9 mouse cellular contexts compared by ENCODE assay signal in the genomic region with DNA sequence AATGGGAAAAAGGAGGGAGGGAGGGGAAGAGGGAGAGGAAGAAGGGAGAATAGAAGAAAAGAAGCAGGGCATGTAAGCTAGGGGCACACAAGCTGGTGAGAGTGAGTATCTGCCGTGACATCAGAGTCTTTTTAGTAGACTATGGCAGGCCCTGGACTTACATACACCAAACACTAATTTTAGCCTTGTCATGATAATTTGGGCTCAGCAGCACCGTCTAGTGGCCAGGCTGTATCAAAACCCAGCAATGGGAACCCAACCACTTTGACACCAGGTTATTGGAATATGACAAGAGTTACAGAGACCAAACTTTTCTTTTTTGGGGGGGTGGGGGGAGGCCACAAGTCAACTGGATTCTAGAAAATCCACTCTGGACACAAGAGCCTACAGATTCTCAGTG. TPM values are rescaled to one million over a fixed set of nuclear protein-coding genes. Genes with fewer than 3 reads are reported as not detected.
A peak's percentile ranks its signal among the peaks of the same experiment; 100 is the strongest.
DNase-seq lines count a peak whose midpoint lies in the region; ATAC-seq and TF ChIP-seq lines count a peak whose summit lies in the region.
"Had no signal": no experiment of that assay in that cellular context is flagged by ENCODE, and none has a peak within 500 bp of the region (broad histone marks: within the 10 kb centered on the region; RNA-seq: fewer than 3 reads in every experiment).

No protein-coding gene starts in this region.

- TF ChIP-seq CTCF in CH12.LX (conservative IDR thresholded peaks at IDR 0.05 in 1 of 2, IDR thresholded peaks at IDR 0.05 in 1 of 2; ENCODE audit: low read depth in 2 of 2, low read length in 2 of 2), result peak; percentile 96 to 99

- WGBS in embryonic facial prominence, embryonic 11.5 days, result 46% methylated on average over 2 of the region's 2 CpGs
- WGBS in forebrain, embryonic 12.5 days, result 40% methylated on average over 2 of the region's 2 CpGs

- TF ChIP-seq POLR2A in CH12.LX (IDR thresholded peaks at IDR 0.05; ENCODE audit: low read depth, low read length), result no peak

- H3K9ac ChIP-seq in CH12.LX (ENCODE audit: insufficient read depth, low read depth), result no peak overlapping the region
- no peak overlapping the region for H3K9ac ChIP-seq in embryonic facial prominence, embryonic 11.5 days (replicated peaks; ENCODE audit: low read length)
- no peak overlapping the region for H3K9ac ChIP-seq in forebrain, embryonic 12.5 days
- H3K9ac ChIP-seq: lung, embryonic 15.5 days; stomach, embryonic 15.5 days had no signal

- no peaks in the 10 kb centered on the region for H3K9me3 ChIP-seq in CH12.LX (replicated peaks; ENCODE audit: low read length)
- no peaks in the 10 kb centered on the region for H3K9me3 ChIP-seq in embryonic facial prominence, embryonic 11.5 days (replicated peaks; ENCODE audit: control insufficient read depth, low read length)
- no peaks in the 10 kb centered on the region for H3K9me3 ChIP-seq in forebrain, embryonic 12.5 days
- H3K9me3 ChIP-seq: lung, embryonic 15.5 days; stomach, embryonic 15.5 days had no signal

- H3K4me2 ChIP-seq in CH12.LX (ENCODE audit: insufficient read depth, low read depth, poor library complexity, severe bottlenecking), result no peak overlapping the region
- H3K4me2 ChIP-seq in embryonic facial prominence, embryonic 11.5 days (ENCODE audit: low read depth, low read length), result no peak overlapping the region
- H3K4me2 ChIP-seq in forebrain, embryonic 12.5 days, result no peak overlapping the region
- H3K4me2 ChIP-seq: lung, embryonic 15.5 days; stomach, embryonic 15.5 days had no signal

- peaks cover 7% of the 10 kb centered on the region for H3K27me3 ChIP-seq in CH12.LX (replicated peaks)
- no peaks in the 10 kb centered on the region for H3K27me3 ChIP-seq in embryonic facial prominence, embryonic 11.5 days (ENCODE audit: control insufficient read depth, insufficient read depth, low read length)
- no peaks in the 10 kb centered on the region for H3K27me3 ChIP-seq in forebrain, embryonic 12.5 days
- H3K27me3 ChIP-seq: lung, embryonic 15.5 days; stomach, embryonic 15.5 days had no signal

- in situ Hi-C loops in CH12.LX (cut with MboI; ENCODE audit: low pct_ligation_motif_present, low pct_unique_long_range_greater_than_20kb, low sequenced_read_pairs), result no loop called here

- ATAC-seq in embryonic facial prominence, embryonic 11.5 days (replicated peaks; ENCODE audit: insufficient number of reproducible peaks, low FRiP score, low TSS enrichment, low read depth), result no peak
- ATAC-seq in megakaryocyte, adult 5-6 weeks (ENCODE audit: poor library complexity, severe bottlenecking), result peak; percentile 59; the same call in 1 of the 2 replicates
- ATAC-seq in forebrain, embryonic 12.5 days (ENCODE audit: low FRiP score), result no peak

- peak; percentile 50 for TF ChIP-seq RAD21 in CH12.LX (IDR thresholded peaks at IDR 0.05; ENCODE audit: low read depth, low read length)

- no peak for TF ChIP-seq EP300 in CH12.LX (IDR thresholded peaks at IDR 0.05; ENCODE audit: low read length)

- peak; percentile 18 for DNase-seq in kidney, adult 9 months
- DNase-seq in kidney, adult 11 months, result no peak
- peak; percentile 74 for DNase-seq in CH12.LX (ENCODE audit: extremely low read depth)
- peak; percentile 8 for DNase-seq in MN1 (ENCODE audit: low spot score)
- DNase-seq in embryonic facial prominence, embryonic 11.5 days (ENCODE audit: low spot score), result peak; percentile 34

- no peaks in the 10 kb centered on the region for H3K79me2 ChIP-seq in CH12.LX (replicated peaks; ENCODE audit: control insufficient read depth, extremely low read depth, insufficient read depth, poor library complexity, severe bottlenecking)

- H3K4me1 ChIP-seq in CH12.LX (ENCODE audit: control insufficient read depth in 1 of 2, insufficient read depth in 2 of 2), result peaks cover 0 to 4% of the 10 kb centered on the region in 2 experiments; a peak in 2 of 4 replicates
- H3K4me1 ChIP-seq in embryonic facial prominence, embryonic 11.5 days (ENCODE audit: control insufficient read depth, insufficient read depth, low read length), result no peaks in the 10 kb centered on the region
- H3K4me1 ChIP-seq in forebrain, embryonic 12.5 days, result no peaks in the 10 kb centered on the region
- H3K4me1 ChIP-seq: stomach, embryonic 15.5 days had no signal

- no peak overlapping the region for H3K4me3 ChIP-seq in CH12.LX (replicated peaks in 1 of 3; ENCODE audit: low read depth in 2 of 3, low read length in 2 of 3, poor library complexity in 1 of 3)
- no peak overlapping the region for H3K4me3 ChIP-seq in embryonic facial prominence, embryonic 11.5 days (ENCODE audit: low read depth, low read length)
- no peak overlapping the region for H3K4me3 ChIP-seq in forebrain, embryonic 12.5 days (replicated peaks)
- H3K4me3 ChIP-seq: lung, embryonic 15.5 days; stomach, embryonic 15.5 days had no signal

- dilution Hi-C loops in CH12.LX (cut with MboI; ENCODE audit: extremely low pct_ligation_motif_present, extremely low pct_unique_long_range_greater_than_20kb, low sequenced_read_pairs), result no loop called here

- H3K36me3 ChIP-seq in CH12.LX (replicated peaks in 1 of 2; ENCODE audit: control insufficient read depth in 1 of 2, insufficient read depth in 1 of 2, low read length in 1 of 2), result no peaks in the 10 kb centered on the region
- H3K36me3 ChIP-seq in embryonic facial prominence, embryonic 11.5 days (replicated peaks; ENCODE audit: control insufficient read depth, insufficient read depth, low read depth, low read length), result no peaks in the 10 kb centered on the region
- no peaks in the 10 kb centered on the region for H3K36me3 ChIP-seq in forebrain, embryonic 12.5 days (replicated peaks)
- H3K36me3 ChIP-seq: lung, embryonic 15.5 days; stomach, embryonic 15.5 days had no signal

- H3K27ac ChIP-seq in CH12.LX (ENCODE audit: insufficient read depth, low read depth), result no peak overlapping the region
- H3K27ac ChIP-seq in embryonic facial prominence, embryonic 11.5 days (replicated peaks; ENCODE audit: low read depth, low read length), result no peak overlapping the region
- H3K27ac ChIP-seq in forebrain, embryonic 12.5 days, result no peak overlapping the region
- H3K27ac ChIP-seq: lung, embryonic 15.5 days; stomach, embryonic 15.5 days had no signal

TF ChIP-seq in CH12.LX, 34 proteins besides CTCF, POLR2A, EP300 and RAD21:
- no peak for TF ChIP-seq IRF4 (IDR thresholded peaks at IDR 0.05; ENCODE audit: low read depth, low read length)
- no peak for TF ChIP-seq NELFE (IDR thresholded peaks at IDR 0.05; ENCODE audit: low read depth, low read length)
- TF ChIP-seq UBTF (IDR thresholded peaks at IDR 0.05; ENCODE audit: low read depth, low read length), result no peak
- no peak for TF ChIP-seq ZMIZ1 (IDR thresholded peaks at IDR 0.05; ENCODE audit: low read depth, low read length)
- peak; percentile 95 for TF ChIP-seq MAFK (IDR thresholded peaks at IDR 0.05; ENCODE audit: insufficient replicate concordance, low read length)
- no peak for TF ChIP-seq USF2 (conservative IDR thresholded peaks at IDR 0.05; ENCODE audit: low read depth, low read length)
- TF ChIP-seq CHD1 (IDR thresholded peaks at IDR 0.05; ENCODE audit: low read depth, low read length), result no peak
- TF ChIP-seq BHLHE40 (IDR thresholded peaks at IDR 0.05; ENCODE audit: low read depth, low read length), result no peak
- TF ChIP-seq MEF2A (IDR thresholded peaks at IDR 0.05; ENCODE audit: borderline replicate concordance, low read depth, low read length), result peak; percentile 42; the same call in 1 of the 2 replicates
- no peak for TF ChIP-seq POLR2AphosphoS2 (IDR thresholded peaks at IDR 0.05; ENCODE audit: low read depth, low read length)
- no peak for TF ChIP-seq RCOR1 (conservative IDR thresholded peaks at IDR 0.05; ENCODE audit: low read depth, low read length)
- peak; percentile 73 for TF ChIP-seq SMC3 (IDR thresholded peaks at IDR 0.05; ENCODE audit: low read depth, low read length)
- TF ChIP-seq ZC3H11A (IDR thresholded peaks at IDR 0.05; ENCODE audit: low read depth, low read length), result no peak
- TF ChIP-seq MYC (IDR thresholded peaks at IDR 0.05; ENCODE audit: low read depth, low read length), result 0 out of 2 replicates have a peak, but pooled peaks have one; percentile 38
- no peak for TF ChIP-seq ZKSCAN1 (IDR thresholded peaks at IDR 0.05; ENCODE audit: borderline replicate concordance, low read depth, low read length)

RNA-seq across cellular contexts. Expression of a gene that starts 57.0 kb away (rescaled TPM):
- total RNA-seq in CH12.LX (2012; rRNA removed) (not detected in 2 replicates), CH12.LX (2014; rRNA removed) (not detected in 2 replicates)
- polyA plus RNA-seq in CH12.LX (2012; ENCODE audit: insufficient read length, low read depth), result not detected in 2 replicates
- polyA plus RNA-seq in embryonic facial prominence, embryonic 11.5 days (2014; fragmentation: Nextera tagmentation; extraction: Ambion mirVana), result not detected in 2 replicates
- total RNA-seq in megakaryocyte, adult 5-6 weeks (2015), result not detected in 2 replicates
- total RNA-seq in megakaryocyte, adult 5-6 weeks (2017), result not detected in 2 replicates
- polyA plus RNA-seq in forebrain, embryonic 12.5 days (2016; fragmentation: Nextera tagmentation; extraction: Ambion mirVana), result not detected in 2 replicates
